Mouse (Mus musculus) liver, adult 10 weeks (tissue): Measurements from ENCODE around the gene BC016579. TPM values are rescaled to one million over a fixed set of nuclear protein-coding genes. Genes with fewer than 3 reads are reported as not detected.

Source experiments
- polyA plus RNA-seq: library from polyadenylated mRNA; stranded (reverse); fragments of 350-450 nt; fragmentation: Illumina TruSeq; extraction: RNeasy Lipid Tissue Mini Kit (QIAGEN cat#74804); gene quantifications from one replicate; pipeline ENCODE4 v1.2.3, GENCODE M21; 2014; ENCODE audit warnings: low read depth, low replicate concordance

Gene BC016579
- polyA plus RNA-seq: 0.19 TPM

GRCm38 (mm10) chr16:45653934-45654332, at the start of gene BC016579:
TSS of gene BC016579 (minus strand) at chr16:45654068.

GRCm38 (mm10) chr16:45693558-45693957, 39.7 kb upstream of the BC016579 start, which contains the start of gene Tmprss7:
TSS of gene Tmprss7 (minus strand) at chr16:45693658.

GRCm38 (mm10) chr16:45610267-45610666, 43.6 kb downstream of the BC016579 start, which contains the start of gene Gcsam:
TSS of gene Gcsam (plus strand) at chr16:45610380.

Other genes starting within 250 kb of the BC016579 start
- gene Cd200, start 245.0 kb downstream of the BC016579 start, polyA plus RNA-seq: 2.5 TPM
- 1.1 TPM for gene Gm609, start 161.1 kb downstream of the BC016579 start, polyA plus RNA-seq
- gene Gm17783, start 122.0 kb downstream of the BC016579 start, polyA plus RNA-seq: not detected
- gene Slc9c1, start 118.8 kb downstream of the BC016579 start, polyA plus RNA-seq: not detected
- 0.29 TPM for gene Gcsam, start 43.7 kb downstream of the BC016579 start, polyA plus RNA-seq
- gene Tmprss7, start 39.6 kb upstream of the BC016579 start, polyA plus RNA-seq: not detected
- not detected for gene Tagln3, start 70.5 kb upstream of the BC016579 start, polyA plus RNA-seq
- 7.1 TPM for gene Abhd10, start 88.9 kb upstream of the BC016579 start, polyA plus RNA-seq